Mouse (Mus musculus) erythroblast, adult 5-6 weeks (primary cell): ENCODE measurements at regions not wholly inside any gene's neighbourhood (a gene's known extent, or its start where the extent isn't known, plus 50 kb on each side); places are given as distances from the start of the nearest gene placed in this dataset.
"Not testable (repeated sequence)": the region's sequence is repeated elsewhere in the genome, so short reads cannot be mapped to it uniquely, and the experiment has no call there.

ENCODE experiments used
- ATAC-seq: replicated peaks from 2 replicates; pipeline ENCODE4 v1.8.0; 2016; ENCODE audit warnings: moderate number of reproducible peaks, mild to moderate bottlenecking, moderate TSS enrichment, inconsistent platforms; ENCODE audit not compliant: poor library complexity, low FRiP score, severe bottlenecking

DNA sequence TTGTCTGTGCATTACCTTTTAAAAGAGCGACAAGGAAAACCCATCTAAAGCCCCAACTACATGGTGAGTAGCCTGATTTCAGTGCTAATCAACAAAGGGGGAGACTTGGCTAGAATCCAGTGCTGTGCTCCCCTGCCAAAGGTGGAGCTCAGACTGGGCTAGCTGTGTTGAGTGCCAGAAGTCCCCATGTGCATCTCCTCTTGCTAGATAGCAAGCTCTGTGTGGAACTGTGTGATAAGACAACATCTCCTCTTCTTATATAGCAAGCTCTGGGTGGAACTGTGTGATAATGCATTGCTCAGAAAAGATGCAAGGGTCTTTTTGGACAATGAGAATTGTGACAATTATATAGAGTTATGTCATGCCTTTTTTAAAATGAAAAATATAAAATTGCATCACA lies 741.4 kb downstream of the Adam6a start:
- ATAC-seq = peak; percentile 52; the same call in 1 of the 2 replicates

DNA sequence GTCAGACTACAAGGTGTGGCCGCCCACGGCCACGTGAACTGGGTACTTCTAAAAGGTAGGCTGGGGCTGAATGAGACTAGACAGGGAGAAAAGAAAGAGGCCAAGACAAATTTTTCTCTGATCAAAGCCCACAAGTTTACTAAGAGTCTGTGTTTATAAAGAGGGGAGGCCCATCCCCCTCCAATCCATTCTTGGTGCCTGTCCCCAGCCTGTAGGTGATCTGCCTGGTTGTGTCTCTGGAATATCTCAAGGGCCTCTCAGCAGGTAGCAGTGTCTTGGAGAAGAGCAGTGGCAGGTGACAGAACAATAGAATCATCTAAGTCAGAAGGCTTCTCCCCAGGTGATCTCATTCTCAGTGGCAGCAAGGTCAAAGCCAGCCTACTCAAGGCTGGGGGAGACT lies 743.3 kb downstream of the Adam6a start:
- ATAC-seq = no peak; the same call in 1 of the 2 replicates

DNA sequence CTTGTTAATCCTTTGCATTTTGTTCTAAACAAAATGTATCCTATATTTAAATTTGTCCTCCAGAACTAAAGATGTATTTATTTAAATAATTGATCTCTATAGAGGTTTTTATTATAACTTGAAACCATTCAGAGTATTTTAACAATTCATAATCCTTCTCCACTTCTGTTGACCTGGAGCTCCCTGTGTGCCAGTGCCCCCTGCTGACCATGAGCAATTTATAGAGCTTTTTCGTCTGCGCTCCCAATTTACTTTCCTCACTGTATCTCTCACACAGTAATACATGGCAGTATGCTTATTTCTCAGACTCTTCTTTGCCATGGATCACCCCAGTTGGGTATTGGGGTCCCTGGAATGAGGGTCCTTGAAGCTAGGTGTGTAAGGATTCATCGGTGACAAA lies 747.4 kb downstream of the Adam6a start:
- no peak for ATAC-seq

DNA sequence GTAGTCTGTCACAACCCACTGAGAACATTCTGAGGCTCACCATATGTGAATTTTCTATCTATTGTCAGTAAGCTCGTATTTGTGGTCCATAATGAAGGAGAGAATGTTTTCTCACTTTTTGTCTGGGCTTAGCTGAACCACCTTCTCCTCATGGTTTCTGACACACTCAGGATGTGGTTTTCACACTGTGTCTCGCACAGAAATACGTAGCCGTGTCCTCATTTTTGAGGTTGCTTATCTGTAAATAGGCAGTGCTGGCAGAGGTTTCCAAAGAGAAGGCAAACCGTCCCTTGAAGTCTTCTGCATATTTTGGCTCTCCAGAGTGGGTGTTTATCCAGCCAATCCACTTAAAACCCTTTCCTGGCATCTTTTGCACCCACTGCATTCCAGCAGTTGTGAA lies 756.1 kb downstream of the Adam6a start:
- no peak for ATAC-seq

DNA sequence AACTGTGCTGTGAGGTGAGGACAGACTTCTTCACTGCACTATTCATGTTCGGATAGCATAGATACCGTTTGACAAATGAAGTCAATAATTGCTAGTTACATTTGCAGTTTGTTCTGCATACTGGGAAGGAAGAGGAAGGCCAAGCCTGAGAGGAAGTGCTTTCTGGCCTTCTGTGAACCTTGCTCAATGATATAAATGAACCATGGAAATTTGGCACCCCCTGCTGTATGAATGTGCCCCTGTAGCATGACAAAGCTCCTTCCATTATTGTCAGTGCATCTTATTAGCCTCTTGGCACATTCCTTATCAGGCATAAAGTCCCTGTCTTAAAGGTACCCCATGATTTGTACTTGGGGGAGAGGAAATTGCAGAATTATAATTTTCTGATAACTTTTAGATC lies 758.0 kb downstream of the Adam6a start:
- no peak for ATAC-seq

DNA sequence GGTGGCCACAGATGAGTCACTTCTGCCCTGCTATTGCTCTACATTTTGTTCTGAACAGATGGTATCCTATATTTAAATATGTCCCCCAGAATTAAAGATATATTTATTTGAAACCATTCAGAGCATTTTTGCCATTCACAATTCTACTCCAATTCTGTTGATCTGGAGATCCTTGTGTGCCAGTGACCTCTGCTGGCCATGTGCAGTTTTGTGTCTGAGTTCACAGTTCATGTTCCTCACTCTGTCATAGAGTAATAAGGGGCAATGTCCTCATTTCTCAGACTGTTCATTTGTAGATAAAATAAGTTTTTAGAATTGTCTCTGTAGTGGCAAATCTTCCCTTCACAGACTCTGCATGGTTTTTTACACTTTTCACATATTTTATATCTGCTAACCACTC lies 788.8 kb downstream of the Adam6a start:
- no peak for ATAC-seq

DNA sequence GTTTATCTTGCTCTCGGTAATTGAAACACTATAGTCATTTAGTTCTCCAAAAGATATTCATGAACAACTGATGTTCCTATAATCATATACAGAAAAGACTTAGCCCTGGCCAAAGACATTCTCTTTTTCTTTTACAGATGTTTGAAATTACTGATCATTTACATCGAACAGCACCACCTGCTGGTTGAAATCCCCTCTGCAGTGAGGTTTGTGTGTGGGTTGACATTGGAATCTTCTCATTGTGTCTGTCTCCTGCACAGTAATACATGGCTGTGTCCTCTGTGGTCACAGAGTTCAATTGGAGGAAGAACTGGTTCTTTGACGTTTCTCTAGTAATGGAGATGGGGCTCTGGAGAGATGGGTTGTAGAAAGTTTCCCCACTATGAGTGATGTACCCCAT lies 822.6 kb downstream of the Adam6a start:
- no peak for ATAC-seq

DNA sequence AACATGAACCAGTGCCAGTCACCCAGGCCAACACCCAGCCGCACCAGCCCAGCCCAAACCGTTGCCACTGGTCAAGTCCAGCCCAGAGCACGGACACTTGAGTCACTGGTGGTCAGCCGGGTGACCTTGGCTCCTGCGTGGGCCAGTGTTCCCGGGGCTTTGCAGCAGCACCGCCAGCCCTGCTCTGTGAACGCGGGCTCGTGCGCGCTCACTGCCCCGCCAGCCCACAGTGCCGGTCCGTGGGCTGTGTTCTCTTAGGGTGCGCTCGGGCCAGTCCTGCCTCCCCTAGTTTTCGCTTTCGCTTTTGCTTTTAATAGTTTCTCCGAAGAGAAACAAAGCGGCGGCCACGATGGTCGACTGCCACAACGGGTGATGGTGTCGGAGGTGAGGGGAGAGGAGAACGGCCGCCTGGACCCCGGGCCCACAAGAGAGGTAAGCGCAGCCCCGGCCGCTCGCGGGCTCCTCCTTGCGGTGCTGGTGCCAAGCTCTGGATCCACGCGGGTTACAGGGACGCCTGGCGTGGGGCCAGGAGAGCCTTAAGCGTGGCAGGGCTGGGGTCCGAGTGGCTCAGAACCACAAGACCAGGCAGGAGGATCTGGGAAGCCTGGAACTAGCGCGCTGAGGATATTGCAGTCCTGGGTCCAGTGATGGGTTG lies 835.1 kb downstream of the Adam6a start:
- peak; percentile 80 for ATAC-seq

DNA sequence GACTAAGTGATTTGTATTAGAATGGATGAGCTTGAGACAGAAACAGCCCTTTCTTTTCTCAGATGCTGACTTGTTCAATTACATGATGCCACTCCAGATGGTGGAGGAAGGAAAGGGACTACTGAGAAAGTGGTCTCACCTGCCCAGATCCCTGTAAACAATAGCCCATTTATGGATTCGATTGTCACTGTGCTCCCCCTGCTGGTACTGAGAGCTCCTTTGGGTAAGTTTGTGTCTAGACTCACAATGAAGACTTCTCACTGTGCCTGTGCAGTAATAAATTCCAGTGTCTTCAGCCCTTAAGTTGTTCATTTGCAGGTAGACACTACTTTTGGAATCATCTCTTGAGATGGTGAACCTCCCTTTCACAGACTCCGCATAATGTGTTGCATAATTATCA lies 847.7 kb downstream of the Adam6a start:
- no peak for ATAC-seq

DNA sequence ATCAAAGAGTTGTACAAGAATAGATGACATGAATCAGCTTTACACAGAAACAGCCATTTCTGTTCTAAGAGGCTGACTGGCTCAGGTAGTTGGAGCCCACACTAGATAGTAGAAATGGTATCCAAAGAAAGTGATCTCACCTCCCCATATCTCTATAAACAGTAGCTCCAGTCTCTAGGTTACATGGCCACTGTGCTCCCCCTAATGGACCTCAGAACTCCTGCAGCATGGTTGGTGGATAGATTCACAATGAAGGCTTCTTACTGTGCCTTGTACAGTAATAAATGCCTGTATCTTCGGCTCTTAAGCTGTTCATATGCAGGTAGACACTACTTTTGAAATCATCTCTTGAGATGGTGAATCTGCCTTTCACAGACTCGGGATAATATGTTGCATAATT lies 862.5 kb downstream of the Adam6a start:
- no peak for ATAC-seq

DNA sequence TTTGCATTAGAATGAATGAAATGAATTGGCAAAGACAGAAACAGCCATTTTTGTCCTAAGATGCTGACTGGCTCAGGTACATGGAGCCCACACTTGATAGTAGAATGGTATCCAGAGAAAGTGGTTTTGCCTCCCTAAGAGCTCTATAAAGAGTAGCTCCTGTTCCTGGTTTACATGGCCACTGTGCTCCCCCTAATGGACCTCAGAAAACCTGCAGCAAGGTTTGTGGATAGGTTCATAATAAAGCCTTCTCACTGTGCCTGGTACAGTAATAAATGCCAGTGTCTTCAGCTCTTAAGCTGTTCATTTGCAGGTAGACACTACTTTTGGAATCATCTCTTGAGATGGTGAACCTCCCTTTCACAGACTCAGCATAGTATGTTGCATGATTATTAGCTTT lies 890.8 kb downstream of the Adam6a start:
- ATAC-seq = no peak

DNA sequence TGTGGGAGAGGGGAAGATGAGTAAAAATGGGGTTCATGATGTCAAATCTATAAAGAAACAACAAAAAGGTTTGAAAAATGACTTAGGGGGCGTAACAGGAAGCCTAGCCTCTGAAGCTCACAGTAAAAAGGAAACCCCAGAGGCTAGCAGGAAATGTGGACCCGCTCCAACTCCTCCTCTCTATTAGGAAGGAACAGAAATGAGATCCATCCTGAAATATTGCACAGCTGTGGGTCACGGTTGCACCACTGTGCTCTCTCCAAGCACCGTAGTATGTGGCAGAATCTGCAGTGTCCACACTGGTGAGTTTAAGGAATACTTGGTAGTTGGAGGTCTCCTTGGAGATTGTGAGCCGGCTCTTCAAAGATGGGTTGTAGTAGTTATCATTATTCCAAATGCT lies 918.3 kb downstream of the Adam6a start:
- ATAC-seq = no peak

DNA sequence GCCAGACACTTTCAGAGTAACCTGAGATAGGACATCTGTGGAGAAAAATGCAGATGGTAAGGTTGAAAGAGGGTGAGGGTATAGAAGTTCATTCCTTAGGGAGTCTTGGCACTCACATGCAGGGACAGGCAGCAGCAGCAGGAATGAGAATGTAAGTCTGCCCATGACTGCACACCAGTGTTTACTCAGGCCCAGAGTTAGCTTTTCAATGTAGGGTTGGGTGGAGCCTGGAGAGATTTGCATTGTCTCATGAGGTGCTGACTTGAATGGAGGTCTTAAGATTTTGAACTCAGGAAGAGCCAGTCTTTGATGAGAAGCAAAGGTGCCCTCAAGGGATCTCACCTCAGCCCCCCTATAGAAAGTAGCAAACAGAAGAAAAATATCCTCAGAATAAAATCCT lies 918.9 kb downstream of the Adam6a start:
- no peak for ATAC-seq

DNA sequence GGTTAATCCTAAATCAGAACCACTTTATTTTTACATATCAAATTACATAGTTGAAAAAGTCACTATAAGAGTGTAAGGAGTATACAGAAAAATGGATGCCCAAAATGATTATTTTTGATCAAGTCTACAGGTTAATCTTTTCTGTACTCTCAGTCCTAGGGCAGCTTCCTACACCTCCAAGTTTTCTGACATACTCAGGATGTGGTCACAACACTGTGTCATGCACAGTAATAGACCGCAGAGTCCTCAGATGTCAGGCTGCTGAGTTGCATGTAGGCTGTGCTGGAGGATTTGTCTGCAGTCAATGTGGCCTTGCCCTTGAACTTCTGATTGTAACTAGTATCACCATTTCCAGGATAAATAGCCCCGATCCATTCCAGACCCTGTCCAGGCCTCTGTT lies 925.1 kb downstream of the Adam6a start:
- ATAC-seq = no peak

DNA sequence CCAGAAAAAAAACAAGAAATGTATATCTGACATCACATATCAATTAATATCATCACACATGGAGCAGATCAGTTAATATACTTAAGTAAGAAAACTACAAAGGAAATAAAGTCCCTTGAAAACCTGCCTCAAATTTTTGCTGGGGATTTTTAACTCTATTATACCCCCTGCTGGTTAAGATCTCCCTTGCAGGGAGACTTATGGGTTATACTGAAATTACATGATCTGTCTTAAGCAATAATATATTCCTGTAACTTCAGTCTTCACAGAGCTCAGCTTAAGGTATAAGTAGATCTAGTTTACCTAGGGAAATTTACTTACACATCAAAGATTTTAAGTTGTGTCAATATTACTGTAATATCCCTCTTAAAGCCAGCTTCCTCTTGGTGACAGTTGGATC lies 929.0 kb downstream of the Adam6a start:
- ATAC-seq = not testable (repeated sequence)

DNA sequence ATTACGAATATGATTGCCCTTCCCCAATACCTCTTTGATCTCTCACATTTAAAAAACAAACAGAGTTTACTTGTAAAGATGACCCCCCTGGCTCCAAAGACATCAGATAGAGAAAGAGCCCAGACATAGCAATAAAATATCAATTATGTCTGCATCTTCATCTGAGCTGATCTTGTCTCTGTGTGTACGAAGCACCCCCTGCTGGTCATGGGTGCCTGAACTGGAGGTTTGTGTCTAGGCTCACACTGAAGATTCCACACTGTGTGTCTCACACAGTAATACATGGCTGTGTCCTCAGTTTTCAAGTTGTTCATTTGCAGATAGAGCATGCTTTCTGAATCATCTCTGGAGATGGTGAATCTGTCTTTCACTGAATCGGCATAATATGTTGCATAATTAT lies 935.0 kb downstream of the Adam6a start:
- ATAC-seq = no peak

DNA sequence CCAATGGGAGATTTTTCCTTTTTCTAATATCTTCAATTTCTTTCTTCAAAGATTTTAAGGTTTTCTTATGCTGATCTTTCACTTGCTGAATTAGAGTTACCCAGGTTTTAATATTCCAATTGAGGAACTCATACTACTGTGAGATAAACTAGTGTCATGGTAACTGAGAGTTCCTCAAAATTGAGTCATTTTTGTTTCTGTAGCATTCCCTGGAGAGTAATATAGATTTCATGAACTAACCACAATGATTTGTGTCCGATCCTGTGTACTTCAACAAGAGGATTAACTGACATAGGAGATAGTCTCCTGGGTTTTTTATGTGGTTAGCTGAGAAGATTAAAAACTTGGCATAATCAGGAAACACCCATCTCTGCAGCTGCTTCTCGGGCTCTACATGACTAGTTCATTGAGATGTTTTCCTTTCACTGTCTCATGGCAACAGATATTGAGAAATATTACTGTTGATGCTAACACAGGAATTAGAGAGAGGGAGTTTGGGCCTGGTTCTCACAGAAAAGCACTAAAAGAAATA lies 949.9 kb downstream of the Adam6a start:
- ATAC-seq = not testable (repeated sequence)

DNA sequence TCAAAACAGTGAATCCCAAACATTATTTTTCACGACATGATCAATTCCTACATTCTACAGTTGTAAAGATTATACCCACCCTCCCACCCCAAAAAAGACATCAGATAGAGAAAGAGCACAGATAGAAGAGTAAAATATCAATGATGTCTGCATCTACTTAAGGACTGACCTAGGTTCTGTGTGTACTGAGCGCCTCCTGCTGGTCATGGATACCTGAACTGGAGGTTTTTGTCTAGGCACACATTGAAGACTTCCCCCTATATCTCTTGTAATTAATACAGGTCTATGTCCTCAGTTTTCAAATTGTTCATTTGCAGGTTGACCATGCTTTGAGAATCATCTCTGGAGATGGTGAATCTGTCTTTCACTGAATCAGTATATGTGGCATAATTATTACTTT lies 952.0 kb downstream of the Adam6a start:
- no peak for ATAC-seq

DNA sequence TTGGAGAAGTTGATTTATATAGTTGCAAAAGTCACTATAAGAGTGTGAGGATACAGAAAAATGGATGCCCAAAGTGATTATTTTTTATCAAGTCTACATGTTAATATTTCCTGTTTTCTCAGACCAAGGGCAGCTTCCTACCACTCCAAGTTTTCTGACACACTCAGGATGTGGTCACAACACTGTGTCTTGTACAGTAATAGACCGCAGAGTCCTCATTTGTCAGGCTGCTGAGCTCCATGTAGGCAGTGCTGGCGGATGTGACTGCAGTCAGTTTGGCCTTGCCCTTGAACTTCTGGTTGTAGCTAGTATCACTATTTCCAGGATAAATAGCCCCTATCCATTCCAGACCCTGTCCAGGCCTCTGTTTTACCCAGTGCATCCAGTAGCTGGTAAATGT lies 969.4 kb downstream of the Adam6a start:
- ATAC-seq = no peak

DNA sequence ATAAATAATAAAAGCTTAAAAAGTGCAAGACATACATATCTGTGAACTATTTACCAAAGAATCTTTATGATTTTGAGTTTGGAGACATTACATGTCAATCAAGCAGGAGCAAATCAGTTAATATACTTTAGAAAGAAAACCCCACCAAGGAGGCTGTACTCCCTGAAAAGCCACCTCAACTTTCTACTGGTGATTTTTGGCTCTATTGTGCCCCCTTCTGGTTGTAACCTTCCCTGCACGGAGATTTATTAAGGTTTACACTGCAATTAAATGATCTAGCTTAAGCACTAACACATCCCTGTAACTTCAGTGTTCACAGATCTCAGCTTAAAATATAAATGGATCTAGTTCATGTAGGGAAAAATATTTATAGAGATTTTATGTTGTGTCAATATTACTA lies 998.4 kb downstream of the Adam6a start:
- not testable (repeated sequence) for ATAC-seq

DNA sequence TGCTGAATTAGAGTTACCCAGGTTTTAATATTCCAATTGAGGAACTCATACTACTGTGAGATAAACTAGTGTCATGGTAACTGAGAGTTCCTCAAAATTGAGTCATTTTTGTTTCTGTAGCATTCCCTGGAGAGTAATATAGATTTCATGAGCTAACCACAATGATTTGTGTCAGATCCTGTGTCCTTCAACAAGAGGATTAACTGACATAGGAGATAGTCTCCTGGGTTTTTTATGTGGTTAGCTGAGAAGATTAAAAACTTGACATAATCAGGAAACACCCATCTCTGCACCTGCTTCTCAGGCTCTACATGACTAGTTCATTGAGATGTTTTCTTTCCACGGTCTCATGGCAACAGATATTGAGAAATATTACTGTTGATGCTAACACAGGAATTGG lies 1001.2 kb downstream of the Adam6a start:
- ATAC-seq = not testable (repeated sequence)

DNA sequence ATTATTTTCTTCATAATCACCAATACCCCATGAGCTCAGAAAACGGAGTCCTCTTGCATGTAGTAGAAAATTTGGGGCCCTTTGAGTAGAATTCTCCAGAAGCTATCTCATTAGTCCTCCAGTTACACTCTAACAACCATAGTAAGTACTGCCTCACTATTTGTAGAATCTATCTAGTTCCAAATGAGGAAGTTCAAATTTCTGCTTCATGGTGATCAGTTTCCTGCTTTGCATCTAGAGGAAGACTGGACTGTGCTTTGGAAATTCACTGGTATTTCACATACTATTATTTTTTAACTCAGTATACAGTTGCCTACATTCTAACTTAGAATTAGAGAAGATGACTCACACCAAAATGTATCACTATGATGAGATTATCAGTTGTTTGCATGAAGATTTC lies 1018.7 kb downstream of the Adam6a start:
- no peak for ATAC-seq
